Mouse (Mus musculus): ENCODE data around the gene Lsmem1.

Gene Lsmem1

GRCm38 (mm10) chr12:40140706-40141105 is 58.6 kb downstream of the Lsmem1 start:
- no peak for DNase-seq (ENCODE audit: low spot score)

GRCm38 (mm10) chr12:40139484-40140245 is 59.6 kb downstream of the Lsmem1 start:
- no peak for DNase-seq (ENCODE audit: low spot score)

- DNase-seq (ENCODE audit: low spot score) = no peak
These were observed 64.8 kb downstream of the Lsmem1 start for GRCm38 (mm10) chr12:40134529-40134928.

GRCm38 (mm10) chr12:40133573-40134271 is 65.6 kb downstream of the Lsmem1 start, which contains the start of gene Scin:
Scin (minus strand) TSS chr12:40134228.
- DNase-seq (ENCODE audit: low spot score) = no peak

GRCm38 (mm10) chr12:40133194-40133572 is 66.1 kb downstream of the Lsmem1 start:
- no peak for DNase-seq (ENCODE audit: low spot score)

All from layer of hippocampus, adult 11-12 months (tissue).